Mouse (Mus musculus) ES-Bruce4 (cell line): ENCODE results near the gene Atp6v0a4.

Source experiments
- CTCF ChIP-seq: IDR thresholded peaks from one replicate; pipeline ENCODE4 v1.8.1; 2011; ENCODE audit warnings: low read depth, low read length
- EP300 ChIP-seq: IDR thresholded peaks from 2 replicates; pipeline ENCODE4 v1.6.1; 2011; ENCODE audit warnings: low read depth, low read length; ENCODE audit not compliant: insufficient read depth

GRCm38 (mm10) chr6:38145463-38146065, 21.2 kb upstream of the Atp6v0a4 start:
- TF ChIP-seq CTCF (no peak), EP300 (no peak)
